Mouse (Mus musculus): Measurements from ENCODE around the gene Gabrr3.

Gabrr3 gene

GRCm38 (mm10) chr16:59407032-59407431, at the start of gene Gabrr3:
Gabrr3 (plus strand) TSS chr16:59407332.
- no peak for DNase-seq

- no peak for DNase-seq
Measured at GRCm38 (mm10) chr16:59363893-59364292, 43.2 kb upstream of the Gabrr3 start, which contains the start of gene Olfr209. Olfr209 (minus strand) TSS chr16:59363993.

GRCm38 (mm10) chr16:59393300-59393699, 13.8 kb upstream of the Gabrr3 start:
- no peak for DNase-seq

GRCm38 (mm10) chr16:59401102-59401501, 6.0 kb upstream of the Gabrr3 start:
- DNase-seq, result peak in 1 of 2 experiments; percentile 4

- DNase-seq, result no peak
Measured at GRCm38 (mm10) chr16:59401985-59402384, 5.1 kb upstream of the Gabrr3 start.

- DNase-seq, result no peak
Measured at GRCm38 (mm10) chr16:59403684-59404083, 3.4 kb upstream of the Gabrr3 start.

- no peak for DNase-seq
Measured at GRCm38 (mm10) chr16:59404798-59405197, 2.3 kb upstream of the Gabrr3 start.

- no peak for DNase-seq
Measured at GRCm38 (mm10) chr16:59409341-59409748, 2.2 kb downstream of the Gabrr3 start.

GRCm38 (mm10) chr16:59409800-59410199, 2.7 kb downstream of the Gabrr3 start:
- no peak for DNase-seq

- DNase-seq, result no peak
Measured at GRCm38 (mm10) chr16:59413475-59413874, 6.3 kb downstream of the Gabrr3 start.

GRCm38 (mm10) chr16:59420237-59420866, 13.2 kb downstream of the Gabrr3 start:
- DNase-seq, result no peak

- DNase-seq, result peak; percentile 15 to 67
Measured at GRCm38 (mm10) chr16:59420867-59421251, 13.7 kb downstream of the Gabrr3 start.

GRCm38 (mm10) chr16:59421571-59422345, 14.6 kb downstream of the Gabrr3 start:
- DNase-seq, result no peak

GRCm38 (mm10) chr16:59427960-59428359, 20.8 kb downstream of the Gabrr3 start:
- DNase-seq, result no peak

GRCm38 (mm10) chr16:59433181-59433580, 26.0 kb downstream of the Gabrr3 start:
- no peak for DNase-seq

- DNase-seq, result no peak
Measured at GRCm38 (mm10) chr16:59444880-59445559, 37.9 kb downstream of the Gabrr3 start.

- DNase-seq, result no peak
Measured at GRCm38 (mm10) chr16:59448181-59448580, 41.0 kb downstream of the Gabrr3 start.

GRCm38 (mm10) chr16:59449092-59449491, 42.0 kb downstream of the Gabrr3 start:
- no peak for DNase-seq

- no peak for DNase-seq
Measured at GRCm38 (mm10) chr16:59451813-59452212, 44.7 kb downstream of the Gabrr3 start.

- peak; percentile 26 to 40 for DNase-seq
Measured at GRCm38 (mm10) chr16:59459259-59459861, 52.2 kb downstream of the Gabrr3 start.

- DNase-seq, result no peak
Measured at GRCm38 (mm10) chr16:59463567-59463966, 56.4 kb downstream of the Gabrr3 start.

GRCm38 (mm10) chr16:59463973-59464372, 56.8 kb downstream of the Gabrr3 start:
- DNase-seq, result no peak

GRCm38 (mm10) chr16:59469846-59470245, 62.7 kb downstream of the Gabrr3 start:
- DNase-seq, result no peak

Data from spleen, adult 18-20 months (tissue).